Mouse (Mus musculus) heart, adult 2 months (tissue): ENCODE results near the gene Rps6kc1.

Source experiments
- CTCF ChIP-seq: fragments of 200-600 bp; IDR thresholded peaks from 2 replicates; pipeline ENCODE4 v1.8.1; 2022; ENCODE audit warnings: antibody characterized with exemption, mild to moderate bottlenecking, moderate library complexity
- EP300 ChIP-seq: fragments of 200-500 bp; IDR thresholded peaks from 2 replicates; pipeline ENCODE4 v1.6.1; 2011; ENCODE audit warnings: low read depth, low read length, control low read depth; ENCODE audit not compliant: insufficient read depth

GRCm38 (mm10) chr1:190880638-190881037 lies 30.9 kb downstream of the Rps6kc1 start:
- no peak for TF ChIP-seq CTCF
- TF ChIP-seq EP300, result no peak
